Mouse (Mus musculus) intestine, embryonic 16.5 days (tissue): Measurements from ENCODE around the gene Ggt7. TPM values are rescaled to one million over a fixed set of nuclear protein-coding genes. Genes with fewer than 3 reads are reported as not detected.
"Not testable (repeated sequence)": the region's sequence is repeated elsewhere in the genome, so short reads cannot be mapped to it uniquely, and the experiment has no call there.

ENCODE experiments used
- ATAC-seq: fragments of 200-750 bp; cut with Nextera tagmentation; 2 replicates; pipeline ENCODE4 v1.8.0; 2017; ENCODE audit warnings: moderate TSS enrichment, moderate library complexity
- H3K27ac ChIP-seq: fragments of 300-500 bp; sonication (generic); 2 replicates; pipeline ENCODE4 v1.5.1; 2014; ENCODE audit warnings: mild to moderate bottlenecking, low read length
- H3K27me3 ChIP-seq: fragments of 300-500 bp; sonication (generic); replicated peaks from 2 replicates; pipeline ENCODE4 v1.6.1; 2014; ENCODE audit warnings: low read length, control low read depth, mixed read lengths; ENCODE audit not compliant: control insufficient read depth, insufficient read depth
- H3K36me3 ChIP-seq: fragments of 300-500 bp; sonication (generic); 2 replicates; pipeline ENCODE4 v1.6.1; 2014; ENCODE audit warnings: low read length, control low read depth; ENCODE audit not compliant: control insufficient read depth, insufficient read depth
- H3K4me1 ChIP-seq: fragments of 300-500 bp; sonication (generic); 2 replicates; pipeline ENCODE4 v1.6.1; 2014; ENCODE audit warnings: low read length, control low read depth, mixed read lengths; ENCODE audit not compliant: control insufficient read depth, insufficient read depth
- H3K4me2 ChIP-seq: fragments of 300-500 bp; sonication (generic); 2 replicates; pipeline ENCODE4 v1.6.1; 2014; ENCODE audit warnings: low read depth, low read length, control low read depth
- H3K4me3 ChIP-seq: fragments of 300-500 bp; sonication (generic); 2 replicates; pipeline ENCODE4 v1.5.1; 2014; ENCODE audit warnings: mild to moderate bottlenecking, low read length
- H3K9ac ChIP-seq: fragments of 300-500 bp; sonication (generic); 2 replicates; pipeline ENCODE4 v1.6.1; 2014; ENCODE audit warnings: low read depth, low read length
- H3K9me3 ChIP-seq: fragments of 300-500 bp; sonication (generic); 2 replicates; pipeline ENCODE4 v1.6.1; 2016; ENCODE audit warnings: low read length, control low read depth; ENCODE audit not compliant: control insufficient read depth
- WGBS: fragments of 180-500 bp; shearing (Covaris S2); extraction: QIAGEN DNeasy Blood & Tissue Kit; methylation state at CpG from one replicate; pipeline ENCODE4 v1.1.7; 2014; 5-methylcytosine and 5-hydroxymethylcytosine counted together
- polyA plus RNA-seq: library from polyadenylated mRNA; unstranded; fragments of >200 nt; fragmentation: Nextera tagmentation; extraction: Ambion mirVana; gene quantifications from 2 replicates; pipeline ENCODE4 v1.2.1, GENCODE M21; 2015

Gene Ggt7
- polyA plus RNA-seq, 1 experiment from 2014 or later: 4.2 TPM

DNA sequence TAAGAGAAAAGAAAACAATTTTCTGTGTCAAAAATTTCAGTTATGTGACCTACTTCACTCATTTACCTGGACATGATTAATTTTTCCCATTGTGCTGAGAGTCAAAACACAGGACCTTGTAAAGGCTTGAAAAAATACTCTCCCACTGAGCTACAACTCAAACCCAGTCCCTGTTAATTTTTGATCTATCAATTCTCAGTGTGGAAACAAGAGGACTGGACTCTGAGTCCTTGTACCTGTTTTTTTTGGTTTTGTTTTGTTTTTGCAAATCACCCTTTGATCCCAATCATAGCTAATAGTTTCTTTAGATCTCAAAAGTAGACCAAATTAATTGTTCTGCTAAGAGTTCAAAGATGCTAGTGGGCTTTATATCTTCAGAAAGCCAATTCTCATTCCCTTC, 21.7 kb upstream of the Ggt7 start:
- no peak overlapping the region for H3K9ac ChIP-seq

DNA sequence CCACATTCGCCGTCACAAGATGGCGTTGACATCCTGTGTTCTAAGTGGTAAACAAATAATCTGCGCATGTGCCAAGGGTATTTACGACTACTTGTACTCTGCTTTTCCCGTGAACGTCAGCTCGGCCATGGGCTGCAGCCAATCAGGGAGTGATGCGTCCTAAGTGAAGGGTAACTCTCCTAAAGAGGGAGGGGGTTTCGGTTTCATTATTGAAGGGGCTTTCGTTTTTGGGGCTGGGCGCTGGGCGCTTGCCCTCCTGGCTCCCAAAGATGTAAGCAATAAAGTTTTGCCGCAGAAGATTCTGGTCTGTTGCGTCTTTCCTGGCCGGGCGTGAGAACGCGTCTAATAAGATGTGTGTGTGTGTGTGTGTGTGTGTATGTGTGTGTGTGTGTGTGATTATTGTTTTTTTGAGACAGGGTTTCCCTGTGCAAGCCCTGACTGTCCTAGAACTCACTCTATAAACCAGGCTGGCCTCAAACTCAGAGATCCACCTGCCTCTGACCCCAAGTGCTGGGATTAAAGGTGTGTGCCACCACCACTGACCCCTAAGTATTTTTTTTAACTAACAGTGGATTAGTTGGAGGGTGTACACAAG, 20.5 kb upstream of the Ggt7 start:
- H3K27ac ChIP-seq, H3K4me1 ChIP-seq, ATAC-seq, H3K9me3 ChIP-seq, H3K36me3 ChIP-seq, H3K4me2 ChIP-seq, H3K27me3 ChIP-seq, H3K4me3 ChIP-seq, H3K9ac ChIP-seq: not testable (repeated sequence)
- 79% methylated on average over 13 of the region's 19 CpGs for WGBS

More for the DNA sequence above, 21.7 kb upstream of the Ggt7 start:
- H3K27me3 ChIP-seq: no peaks in the 10 kb centered on the region
- H3K4me2 ChIP-seq: no peak overlapping the region
- H3K4me1 ChIP-seq: no peaks in the 10 kb centered on the region
- no peak overlapping the region for H3K27ac ChIP-seq
- H3K36me3 ChIP-seq: no peaks in the 10 kb centered on the region
- H3K9me3 ChIP-seq: no peaks in the 10 kb centered on the region
- H3K4me3 ChIP-seq: no peak overlapping the region
- ATAC-seq: no peak

DNA sequence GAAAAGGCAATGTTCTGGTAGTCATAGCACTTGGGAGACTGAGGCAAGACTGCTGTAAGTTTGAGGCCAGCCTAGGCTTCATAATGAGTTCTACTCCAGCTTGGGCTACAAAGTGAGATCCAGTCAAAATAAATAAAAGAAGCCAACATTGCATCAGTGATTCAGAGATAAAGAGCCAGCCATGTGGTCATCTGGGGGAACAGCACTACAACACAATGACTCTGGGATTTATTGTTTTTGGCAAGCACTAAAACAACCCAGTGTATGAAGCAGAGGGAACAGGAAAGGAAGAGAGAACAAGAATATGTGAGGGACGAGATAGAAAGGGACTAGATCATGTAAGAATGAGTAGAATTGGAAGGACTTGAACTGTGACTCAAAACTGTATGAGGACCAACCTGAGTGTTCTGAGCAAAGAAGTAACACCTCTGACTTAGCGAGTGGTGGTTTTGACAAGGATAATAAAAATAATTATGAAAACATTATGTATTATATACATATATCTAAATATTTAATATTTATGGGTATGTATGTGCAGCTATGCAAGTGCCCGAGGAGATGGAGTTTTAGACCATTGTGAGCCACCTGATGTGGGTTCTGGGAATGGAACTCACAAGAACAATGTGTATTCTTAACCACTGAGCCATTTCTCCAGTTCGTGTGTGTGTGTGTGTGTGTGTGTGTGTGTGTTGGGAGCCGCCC, 19.9 kb upstream of the Ggt7 start:
- no peak overlapping the region for H3K27ac ChIP-seq
- H3K9ac ChIP-seq: no peak overlapping the region
- no peak overlapping the region for H3K4me3 ChIP-seq
- H3K4me2 ChIP-seq: no peak overlapping the region
- H3K27me3 ChIP-seq: no peaks in the 10 kb centered on the region
- no peaks in the 10 kb centered on the region for H3K9me3 ChIP-seq
- H3K36me3 ChIP-seq: no peaks in the 10 kb centered on the region
- H3K4me1 ChIP-seq: no peaks in the 10 kb centered on the region
- ATAC-seq: no peak
- WGBS: 74% methylated on average over 5 of the region's 5 CpGs

DNA sequence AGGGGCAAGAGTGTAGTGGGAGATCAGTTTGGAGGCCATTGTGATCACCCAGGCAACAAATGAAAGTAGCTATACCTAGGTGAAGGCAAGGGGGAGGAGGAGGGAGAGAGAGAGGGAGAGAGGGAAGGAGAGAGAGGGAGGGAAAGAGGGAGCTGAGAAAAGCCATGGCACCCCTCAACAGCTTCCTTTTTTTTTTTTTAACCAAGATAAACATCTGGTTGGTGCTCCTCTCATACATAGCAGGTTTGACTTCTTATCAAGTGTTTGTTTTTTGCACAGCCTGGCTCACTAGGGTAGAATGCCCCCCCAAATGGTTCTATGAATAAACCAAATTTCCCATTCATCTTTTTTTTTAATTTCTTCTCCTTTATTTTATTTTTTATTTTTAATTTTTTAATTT, 18.3 kb upstream of the Ggt7 start:
- Histone ChIP-seq H3K4me2 (no peak overlapping the region), H3K36me3 (no peaks in the 10 kb centered on the region), H3K27ac (no peak overlapping the region), H3K9me3 (no peaks in the 10 kb centered on the region), H3K27me3 (no peaks in the 10 kb centered on the region), H3K9ac (no peak overlapping the region), H3K4me3 (no peak overlapping the region), H3K4me1 (no peaks in the 10 kb centered on the region)
- ATAC-seq: no peak

DNA sequence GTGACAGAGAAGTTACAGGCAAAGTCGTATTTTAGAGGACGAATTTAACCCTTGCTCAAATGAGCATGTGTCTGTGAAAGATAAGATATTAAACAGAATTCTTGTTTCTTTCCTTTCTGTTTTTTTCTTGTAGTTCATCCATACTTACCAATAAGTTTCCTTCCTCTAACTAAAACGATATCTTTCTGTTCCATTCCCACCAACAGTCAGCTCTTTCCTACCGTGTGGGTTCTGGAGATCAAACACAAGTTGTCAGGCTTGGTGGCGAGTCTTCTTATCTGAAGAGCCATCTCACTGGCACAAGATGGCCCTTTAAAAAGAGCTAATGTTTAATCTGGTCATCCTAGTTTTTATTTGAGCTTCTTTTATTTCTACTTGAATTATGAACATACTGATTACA, 9.3 kb upstream of the Ggt7 start:
- Histone ChIP-seq H3K36me3 (no peaks in the 10 kb centered on the region), H3K9me3 (no peaks in the 10 kb centered on the region), H3K27me3 (no peaks in the 10 kb centered on the region), H3K9ac (no peak overlapping the region), H3K4me2 (no peak overlapping the region), H3K4me1 (no peaks in the 10 kb centered on the region), H3K4me3 (no peak overlapping the region), H3K27ac (no peak overlapping the region)
- no peak for ATAC-seq
- WGBS: 60% methylated on average over 5 of the region's 5 CpGs

DNA sequence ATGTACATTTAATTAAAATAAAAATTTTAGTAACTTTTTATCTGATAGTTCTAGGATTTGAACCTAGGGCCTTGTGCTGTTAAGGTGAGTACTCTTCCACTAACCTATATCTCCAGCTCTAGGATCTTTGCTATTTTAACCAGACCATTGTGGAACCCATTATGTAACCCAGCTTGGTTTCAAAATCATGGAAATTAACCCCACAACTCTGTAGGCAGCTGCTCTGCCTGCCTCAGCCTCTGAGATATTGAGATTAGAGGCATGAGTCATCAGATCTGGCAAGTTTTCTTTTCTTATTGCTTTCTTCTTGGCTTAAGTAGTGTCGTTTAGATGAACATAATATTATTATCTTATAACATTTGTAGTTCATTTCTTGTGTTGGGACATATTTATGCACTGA, 6.3 kb upstream of the Ggt7 start:
- 48% methylated on average over 1 of the region's 1 CpGs for WGBS
- no peaks in the 10 kb centered on the region for H3K27me3 ChIP-seq
- H3K4me2 ChIP-seq: no peak overlapping the region

DNA sequence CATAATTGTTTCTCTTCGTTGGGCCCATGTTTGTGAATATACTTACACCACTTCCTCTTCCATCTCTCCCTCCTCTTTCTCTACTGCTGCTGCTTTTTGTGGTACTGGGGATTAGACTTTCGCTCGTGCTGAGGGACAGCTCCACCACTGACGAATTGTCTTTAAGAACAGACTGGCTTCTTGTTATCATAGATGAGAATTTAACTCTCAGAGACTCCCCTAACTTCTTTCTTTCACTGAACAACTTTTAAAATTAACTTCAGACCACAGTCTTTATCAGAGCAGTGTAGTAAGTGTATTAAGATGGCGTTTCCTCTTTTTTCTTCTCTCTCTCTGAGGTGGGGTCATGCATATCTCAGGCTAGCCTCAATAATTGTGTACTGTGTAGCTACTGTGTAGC, 5.7 kb upstream of the Ggt7 start:
- Histone ChIP-seq H3K4me1 (0 out of 2 replicates have a peak, but pooled peaks cover 2% of the 10 kb centered on the region), H3K36me3 (no peaks in the 10 kb centered on the region), H3K4me3 (no peak overlapping the region), H3K9ac (no peak overlapping the region), H3K27me3 (no peaks in the 10 kb centered on the region), H3K4me2 (no peak overlapping the region), H3K27ac (no peak overlapping the region), H3K9me3 (no peaks in the 10 kb centered on the region)
- ATAC-seq: no peak
- WGBS: 62% methylated on average over 5 of the region's 5 CpGs

More for the DNA sequence above, 6.3 kb upstream of the Ggt7 start:
- no peak overlapping the region for H3K27ac ChIP-seq
- H3K4me1 ChIP-seq: no peaks in the 10 kb centered on the region
- H3K36me3 ChIP-seq: no peaks in the 10 kb centered on the region
- ATAC-seq: no peak
- no peak overlapping the region for H3K9ac ChIP-seq
- H3K4me3 ChIP-seq: no peak overlapping the region
- no peaks in the 10 kb centered on the region for H3K9me3 ChIP-seq

DNA sequence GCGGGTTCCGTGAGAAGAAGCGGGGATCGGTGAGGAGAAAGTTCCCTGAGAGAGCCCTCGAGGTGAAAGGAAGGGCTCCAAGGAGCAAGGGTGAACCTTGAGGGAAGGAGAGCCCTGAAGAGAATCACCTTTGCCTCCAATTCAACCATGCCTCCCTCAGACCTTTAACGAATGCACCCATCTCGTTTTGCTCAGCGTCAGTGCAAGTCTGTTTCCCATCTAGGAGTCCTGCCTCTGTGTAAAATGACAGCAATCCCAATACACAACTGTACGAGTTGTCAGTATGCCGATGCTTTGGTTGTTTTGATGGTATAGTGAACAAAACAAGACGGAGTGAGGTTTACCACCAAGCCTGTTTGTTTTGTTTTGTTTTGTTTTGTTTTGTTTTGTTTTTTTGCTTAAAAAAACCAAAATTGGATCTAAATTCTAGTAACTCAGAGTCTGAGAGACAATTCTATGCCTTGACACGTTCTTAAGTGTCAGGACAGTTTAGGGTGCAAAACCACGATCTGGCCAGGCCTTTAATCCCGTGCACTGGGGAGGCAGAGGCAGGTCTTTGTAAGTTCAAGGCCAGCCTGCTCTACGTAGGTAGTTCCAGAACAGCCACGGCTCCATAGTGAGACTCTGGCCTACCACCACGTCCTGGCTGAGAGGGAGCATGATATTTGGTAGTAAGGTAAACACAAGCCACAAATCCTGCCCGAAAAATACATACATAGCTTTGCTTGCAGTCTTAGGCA, 664 bp upstream of the Ggt7 start:
- H3K27ac ChIP-seq: no peak overlapping the region; the same call in 1 of the 2 replicates
- no peaks in the 10 kb centered on the region for H3K36me3 ChIP-seq
- 25% methylated on average over 18 of the region's 18 CpGs for WGBS
- H3K4me1 ChIP-seq: peaks cover 13% of the 10 kb centered on the region
- H3K4me3 ChIP-seq: peak overlapping the region; percentile 83
- peak overlapping the region; percentile 73 for H3K9ac ChIP-seq
- peaks cover 12% of the 10 kb centered on the region; the same call in 1 of the 2 replicates for H3K27me3 ChIP-seq
- no peaks in the 10 kb centered on the region for H3K9me3 ChIP-seq
- ATAC-seq: no peak
- H3K4me2 ChIP-seq: peak overlapping the region; percentile 85

DNA sequence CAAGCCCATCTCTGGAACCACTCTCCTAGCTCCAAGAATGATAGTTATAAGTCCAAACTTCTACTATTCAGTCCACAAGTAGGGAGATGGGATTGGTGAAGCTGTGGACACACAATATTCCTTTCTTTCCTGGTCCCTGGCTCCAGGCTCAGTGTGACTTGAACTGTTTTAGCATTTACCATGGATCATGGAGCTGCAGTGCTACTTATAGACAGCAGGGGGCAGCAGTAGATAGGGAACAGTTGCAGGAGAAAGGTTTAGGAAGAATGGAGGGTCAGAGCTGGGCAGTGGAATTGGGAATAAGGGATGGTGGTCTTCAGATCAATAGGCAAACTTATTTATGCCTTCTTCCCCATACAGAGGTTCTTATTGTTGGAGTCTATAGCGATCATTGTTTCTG, 2.1 kb downstream of the Ggt7 start:
- H3K27me3 ChIP-seq: peaks cover 12% of the 10 kb centered on the region; the same call in 1 of the 2 replicates
- no peak overlapping the region for H3K9ac ChIP-seq
- no peak overlapping the region for H3K4me3 ChIP-seq
- no peaks in the 10 kb centered on the region for H3K36me3 ChIP-seq
- peaks cover 13% of the 10 kb centered on the region for H3K4me1 ChIP-seq
- no peak overlapping the region for H3K27ac ChIP-seq
- 3% methylated on average over 1 of the region's 1 CpGs for WGBS
- no peak overlapping the region for H3K4me2 ChIP-seq
- ATAC-seq: no peak
- no peaks in the 10 kb centered on the region for H3K9me3 ChIP-seq
